Mouse (Mus musculus): Measurements from ENCODE around the gene Lrp8.

Gene Lrp8

GRCm38 (mm10) chr4:107921152-107921695 lies 119.2 kb downstream of the Lrp8 start:
- no peak for DNase-seq (ENCODE audit: low read depth, low spot score)

- no peak for DNase-seq (ENCODE audit: low read depth, low spot score)
Observed at GRCm38 (mm10) chr4:107921952-107922351, 119.9 kb downstream of the Lrp8 start.

- peak; percentile 96 for DNase-seq (ENCODE audit: low read depth, low spot score)
Observed at GRCm38 (mm10) chr4:107923145-107923802, 121.2 kb downstream of the Lrp8 start, which contains the start of gene Cpt2. Gene Cpt2 (minus strand): TSS chr4:107923610.

GRCm38 (mm10) chr4:107923803-107924194 lies 121.7 kb downstream of the Lrp8 start:
- no peak for DNase-seq (ENCODE audit: low read depth, low spot score)
